Mouse (Mus musculus) kidney, postnatal 0 days (tissue): Measurements from ENCODE around the gene Adgrl3. TPM values are rescaled to one million over a fixed set of nuclear protein-coding genes. Genes with fewer than 3 reads are reported as not detected.

Experiments used
- ATAC-seq: fragments of 200-750 bp; cut with Nextera tagmentation; replicated peaks from 2 replicates; pipeline ENCODE4 v1.8.0; 2017; ENCODE audit warnings: low read depth, moderate number of reproducible peaks, moderate TSS enrichment, moderate library complexity; ENCODE audit not compliant: low FRiP score
- DNase-seq: peaks from one replicate; pipeline ENCODE4 v3.0.0-alpha.2; 2016; ENCODE audit warnings: low spot score
- H3K27ac ChIP-seq: fragments of 300-500 bp; sonication (generic); 2 replicates; pipeline ENCODE4 v1.5.1; 2014; ENCODE audit warnings: mild to moderate bottlenecking
- H3K27me3 ChIP-seq: fragments of 300-500 bp; sonication (generic); 2 replicates; pipeline ENCODE4 v1.6.1; 2014; ENCODE audit warnings: low read length, mixed read lengths; ENCODE audit not compliant: insufficient read depth
- H3K36me3 ChIP-seq: fragments of 300-500 bp; sonication (generic); 2 replicates; pipeline ENCODE4 v1.6.1; 2014; ENCODE audit warnings: low read length, mixed read lengths; ENCODE audit not compliant: insufficient read depth
- H3K4me1 ChIP-seq: fragments of 300-500 bp; sonication (generic); replicated peaks from 2 replicates; pipeline ENCODE4 v1.6.1; 2014; ENCODE audit warnings: antibody characterized with exemption, low read length, mixed read lengths; ENCODE audit not compliant: insufficient read depth
- H3K4me2 ChIP-seq: fragments of 300-500 bp; sonication (generic); 2 replicates; pipeline ENCODE4 v1.6.1; 2014; ENCODE audit warnings: mild to moderate bottlenecking, low read length, moderate library complexity, mixed read lengths
- H3K4me3 ChIP-seq: fragments of 300-500 bp; sonication (generic); replicated peaks from 2 replicates; pipeline ENCODE4 v1.5.1; 2014; ENCODE audit warnings: low read depth, low read length
- H3K9ac ChIP-seq: fragments of 300-500 bp; sonication (generic); 2 replicates; pipeline ENCODE4 v1.6.1; 2014; ENCODE audit warnings: low read depth, low read length
- H3K9me3 ChIP-seq: fragments of 300-500 bp; sonication (generic); replicated peaks from 2 replicates; pipeline ENCODE4 v1.6.1; 2016; ENCODE audit warnings: low read length, inconsistent platforms, mixed read lengths
- CTCF ChIP-seq: IDR thresholded peaks from 2 replicates; pipeline ENCODE4 v1.5.1; 2016; ENCODE audit warnings: antibody characterized with exemption, low read depth, mild to moderate bottlenecking, moderate library complexity
- WGBS: fragments of 180-500 bp; shearing (Covaris S2); extraction: QIAGEN DNeasy Blood & Tissue Kit; methylation state at CpG from one replicate; pipeline ENCODE4 v1.1.7; 2014; 5-methylcytosine and 5-hydroxymethylcytosine counted together
- polyA plus RNA-seq: library from polyadenylated mRNA; unstranded; fragments of >200 nt; fragmentation: Nextera tagmentation; extraction: Ambion mirVana; gene quantifications from 2 replicates; pipeline ENCODE4 v1.2.1, GENCODE M21; 2015

Gene Adgrl3
- polyA plus RNA-seq, 1 experiment from 2014 or later, result 8.8 TPM

DNA sequence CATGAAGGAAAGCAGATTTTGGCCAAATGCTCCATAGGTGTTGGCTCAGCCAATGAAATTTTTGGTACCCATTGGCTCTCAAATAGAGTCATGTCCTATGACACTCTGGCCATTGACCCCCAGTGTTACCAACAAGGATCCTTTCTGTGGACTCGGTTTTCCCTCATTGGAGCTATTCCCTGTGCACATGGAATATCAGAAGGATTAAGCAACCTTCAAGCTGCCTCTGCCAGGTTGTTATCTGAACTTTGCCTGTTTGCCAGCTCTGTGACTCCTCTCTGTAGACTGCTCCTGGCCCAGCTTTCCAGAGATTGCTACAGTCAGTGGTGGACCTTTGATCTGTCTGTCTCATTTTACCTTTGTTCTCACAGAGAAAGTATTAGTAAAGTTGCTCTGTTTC, 548.8 kb downstream of the Adgrl3 start:
- Histone ChIP-seq H3K27ac (no peak overlapping the region), H3K9ac (no peak overlapping the region), H3K36me3 (no peaks in the 10 kb centered on the region), H3K4me1 (no peaks in the 10 kb centered on the region), H3K27me3 (no peaks in the 10 kb centered on the region), H3K4me2 (no peak overlapping the region), H3K4me3 (no peak overlapping the region), H3K9me3 (no peaks in the 10 kb centered on the region)
- ATAC-seq (no peak), DNase-seq (no peak)
- 80% methylated on average over 1 of the region's 1 CpGs for WGBS
- no peak for TF ChIP-seq CTCF

- no peak for TF ChIP-seq CTCF
- H3K4me2 ChIP-seq, result no peak overlapping the region
- DNase-seq, result no peak
- WGBS, result 87% methylated on average over 5 of the region's 5 CpGs
- H3K9me3 ChIP-seq, result no peaks in the 10 kb centered on the region
- H3K27ac ChIP-seq, result no peak overlapping the region
- H3K4me1 ChIP-seq, result no peaks in the 10 kb centered on the region
- no peaks in the 10 kb centered on the region for H3K27me3 ChIP-seq
- H3K36me3 ChIP-seq, result no peaks in the 10 kb centered on the region
- ATAC-seq, result no peak
- no peak overlapping the region for H3K9ac ChIP-seq
- no peak overlapping the region for H3K4me3 ChIP-seq
Measured at GRCm38 (mm10) chr5:81582886-81583285, 562.9 kb downstream of the Adgrl3 start.

GRCm38 (mm10) chr5:81583425-81583824, 563.5 kb downstream of the Adgrl3 start:
- Histone ChIP-seq H3K27ac (no peak overlapping the region), H3K4me2 (no peak overlapping the region), H3K36me3 (no peaks in the 10 kb centered on the region), H3K4me1 (no peaks in the 10 kb centered on the region), H3K9ac (no peak overlapping the region), H3K27me3 (no peaks in the 10 kb centered on the region), H3K4me3 (no peak overlapping the region), H3K9me3 (no peaks in the 10 kb centered on the region)
- DNase-seq, result no peak
- WGBS, result 48% methylated on average over 3 of the region's 3 CpGs
- TF ChIP-seq CTCF, result no peak
- ATAC-seq, result no peak

- no peak for ATAC-seq
- TF ChIP-seq CTCF, result no peak
- H3K9ac ChIP-seq, result no peak overlapping the region
- no peaks in the 10 kb centered on the region for H3K4me1 ChIP-seq
- H3K4me3 ChIP-seq, result no peak overlapping the region
- no peaks in the 10 kb centered on the region for H3K9me3 ChIP-seq
- 73% methylated on average over 3 of the region's 3 CpGs for WGBS
- no peak overlapping the region for H3K4me2 ChIP-seq
- no peak for DNase-seq
- H3K36me3 ChIP-seq, result no peaks in the 10 kb centered on the region
- no peak overlapping the region for H3K27ac ChIP-seq
- H3K27me3 ChIP-seq, result no peaks in the 10 kb centered on the region
Measured at GRCm38 (mm10) chr5:81584945-81585344, 565.0 kb downstream of the Adgrl3 start.

DNA sequence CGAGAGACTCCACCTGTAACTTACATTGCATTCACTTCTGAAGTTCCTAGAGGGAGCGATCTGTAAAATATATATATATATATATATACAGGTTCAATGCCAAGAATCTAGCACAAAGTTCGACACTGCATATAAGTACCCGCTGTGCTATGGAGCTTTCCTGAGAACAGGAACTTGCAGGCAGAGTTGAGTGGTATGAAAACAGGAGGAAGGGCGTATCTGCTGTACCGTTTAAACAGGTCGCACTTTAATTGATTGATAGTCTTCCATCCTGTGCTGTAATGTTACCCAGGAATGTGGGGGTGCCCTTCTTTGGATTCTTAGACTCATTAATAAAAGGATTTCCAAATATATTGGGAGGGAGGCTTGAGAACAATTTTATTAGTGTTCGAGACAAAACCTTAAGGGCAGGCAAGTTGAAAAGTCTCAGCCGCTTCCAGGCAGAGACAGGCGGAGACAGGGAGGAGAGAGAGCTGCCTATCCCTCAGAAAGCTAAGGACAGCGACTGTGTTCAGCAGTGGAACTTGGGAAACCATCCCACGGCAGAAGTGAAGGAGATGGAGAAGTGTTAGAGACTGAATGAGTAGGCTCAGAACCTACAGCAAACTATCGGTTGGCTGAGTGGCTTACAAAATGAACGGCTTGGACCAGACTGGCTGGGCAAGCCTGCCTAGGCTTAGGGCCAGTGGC, 570.2 kb downstream of the Adgrl3 start:
- no peak for ATAC-seq
- H3K9ac ChIP-seq, result no peak overlapping the region
- H3K4me1 ChIP-seq, result no peaks in the 10 kb centered on the region
- peak; percentile 53 for DNase-seq
- H3K4me2 ChIP-seq, result peak overlapping the region; percentile 2; the same call in 1 of the 2 replicates
- TF ChIP-seq CTCF, result no peak
- no peak overlapping the region for H3K27ac ChIP-seq
- H3K27me3 ChIP-seq, result no peaks in the 10 kb centered on the region
- H3K9me3 ChIP-seq, result no peaks in the 10 kb centered on the region
- H3K4me3 ChIP-seq, result no peak overlapping the region
- H3K36me3 ChIP-seq, result no peaks in the 10 kb centered on the region
- 37% methylated on average over 14 of the region's 14 CpGs for WGBS

DNA sequence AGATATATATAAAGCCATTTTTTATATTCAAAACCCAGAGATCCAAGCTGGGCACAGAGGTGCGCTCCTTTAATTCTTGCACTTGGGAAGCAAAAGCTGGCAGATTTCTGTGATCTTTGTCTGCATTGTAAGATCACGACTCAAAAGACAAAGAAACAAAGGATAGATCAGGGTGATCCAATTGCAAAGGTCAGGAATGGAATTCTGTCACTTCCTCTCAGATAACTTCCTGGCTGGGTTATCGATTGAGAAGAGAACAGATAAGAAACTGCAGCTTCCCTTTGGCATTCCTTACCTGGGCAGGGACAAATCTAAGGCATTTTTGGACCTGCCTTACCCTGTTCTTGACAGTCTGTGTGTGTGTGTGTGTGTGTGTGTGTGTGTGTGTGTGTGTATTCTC, 571.5 kb downstream of the Adgrl3 start:
- H3K9me3 ChIP-seq, result no peaks in the 10 kb centered on the region
- no peak for TF ChIP-seq CTCF
- no peaks in the 10 kb centered on the region for H3K27me3 ChIP-seq
- no peak for DNase-seq
- H3K4me2 ChIP-seq, result no peak overlapping the region
- H3K27ac ChIP-seq, result no peak overlapping the region
- ATAC-seq, result no peak
- no peak overlapping the region for H3K9ac ChIP-seq
- H3K36me3 ChIP-seq, result no peaks in the 10 kb centered on the region
- WGBS, result 47% methylated on average over 3 of the region's 3 CpGs
- no peaks in the 10 kb centered on the region for H3K4me1 ChIP-seq
- no peak overlapping the region for H3K4me3 ChIP-seq
